Comparison of ENCODE assay signal across 8 mouse cellular contexts in genomic region chr4:148604541-148605165, GRCm38 (mm10). TPM values are rescaled to one million over a fixed set of nuclear protein-coding genes. Genes with fewer than 3 reads are reported as not detected.
DNase-seq lines count a peak whose midpoint lies in the region; ATAC-seq and TF ChIP-seq lines count a peak whose summit lies in the region.

No protein-coding gene starts in this region.

- H3K4me3 ChIP-seq in midbrain, embryonic 11.5 days (ENCODE audit: low read depth, low read length) = no peak overlapping the region
- H3K4me3 ChIP-seq in midbrain, embryonic 15.5 days = no peak overlapping the region
- H3K4me3 ChIP-seq in hindbrain, postnatal 0 days (ENCODE audit: low read length) = no peak overlapping the region
- no peak overlapping the region for H3K4me3 ChIP-seq in liver, embryonic 12.5 days

- no peak overlapping the region for H3K9ac ChIP-seq in midbrain, embryonic 11.5 days (ENCODE audit: low read length)
- H3K9ac ChIP-seq in midbrain, embryonic 15.5 days = no peak overlapping the region
- H3K9ac ChIP-seq in hindbrain, postnatal 0 days (replicated peaks; ENCODE audit: low read length) = no peak overlapping the region
- H3K9ac ChIP-seq in liver, embryonic 12.5 days = no peak overlapping the region

- H3K4me2 ChIP-seq in midbrain, embryonic 11.5 days = no peak overlapping the region
- no peak overlapping the region for H3K4me2 ChIP-seq in midbrain, embryonic 15.5 days
- H3K4me2 ChIP-seq in hindbrain, postnatal 0 days (ENCODE audit: low read depth, low read length) = no peak overlapping the region
- H3K4me2 ChIP-seq in liver, embryonic 12.5 days = no peak overlapping the region

- no peak for DNase-seq in midbrain, embryonic 11.5 days (ENCODE audit: low spot score, missing footprints)
- peak; percentile 55 for DNase-seq in T-cell, adult 2 months (ENCODE audit: low spot score)
- DNase-seq in embryo, embryonic 9.5 days (ENCODE audit: extremely low spot score) = peak; percentile 52
- DNase-seq in hindbrain, postnatal 0 days (ENCODE audit: low spot score) = peak; percentile 64
- peak; percentile 67 to 69 for DNase-seq in thymus, postnatal 36 days

- H3K27ac ChIP-seq in midbrain, embryonic 11.5 days (ENCODE audit: low read depth, low read length) = no peak overlapping the region
- H3K27ac ChIP-seq in midbrain, embryonic 15.5 days = no peak overlapping the region
- H3K27ac ChIP-seq in hindbrain, postnatal 0 days = no peak overlapping the region
- no peak overlapping the region for H3K27ac ChIP-seq in liver, embryonic 12.5 days

- peak; percentile 79 for TF ChIP-seq CTCF in hindbrain, postnatal 0 days (IDR thresholded peaks at IDR 0.05; ENCODE audit: low read depth)

- 90% methylated on average over 3 of the region's 3 CpGs for WGBS in midbrain, embryonic 11.5 days
- WGBS in midbrain, embryonic 15.5 days = 92% methylated on average over 3 of the region's 3 CpGs
- WGBS in hindbrain, postnatal 0 days = 88% methylated on average over 3 of the region's 3 CpGs
- 77% methylated on average over 3 of the region's 3 CpGs for WGBS in liver, embryonic 12.5 days (ENCODE audit: insufficient replicate concordance)

- no peaks in the 10 kb centered on the region for H3K9me3 ChIP-seq in midbrain, embryonic 11.5 days (ENCODE audit: control insufficient read depth, low read length)
- H3K9me3 ChIP-seq in midbrain, embryonic 15.5 days = no peaks in the 10 kb centered on the region
- no peaks in the 10 kb centered on the region for H3K9me3 ChIP-seq in hindbrain, postnatal 0 days (ENCODE audit: low read length)
- no peaks in the 10 kb centered on the region for H3K9me3 ChIP-seq in liver, embryonic 12.5 days (replicated peaks)

- H3K4me1 ChIP-seq in midbrain, embryonic 11.5 days (ENCODE audit: control insufficient read depth, insufficient read depth, low read length) = no peaks in the 10 kb centered on the region
- no peaks in the 10 kb centered on the region for H3K4me1 ChIP-seq in midbrain, embryonic 15.5 days
- H3K4me1 ChIP-seq in hindbrain, postnatal 0 days (ENCODE audit: insufficient read depth, low read length) = no peaks in the 10 kb centered on the region
- peaks cover 33% of the 10 kb centered on the region for H3K4me1 ChIP-seq in liver, embryonic 12.5 days

- no peaks in the 10 kb centered on the region for H3K36me3 ChIP-seq in midbrain, embryonic 11.5 days (ENCODE audit: control insufficient read depth, insufficient read depth, low read length)
- no peaks in the 10 kb centered on the region for H3K36me3 ChIP-seq in midbrain, embryonic 15.5 days (replicated peaks)
- H3K36me3 ChIP-seq in hindbrain, postnatal 0 days (ENCODE audit: insufficient read depth, low read length) = no peaks in the 10 kb centered on the region
- H3K36me3 ChIP-seq in liver, embryonic 12.5 days = no peaks in the 10 kb centered on the region

- ATAC-seq in midbrain, embryonic 11.5 days (ENCODE audit: low FRiP score) = peak; percentile 44; the same call in 1 of the 2 replicates
- ATAC-seq in midbrain, embryonic 15.5 days (replicated peaks) = no peak; the same call in 1 of the 2 replicates
- ATAC-seq in hindbrain, postnatal 0 days = peak; percentile 53
- ATAC-seq in liver, embryonic 12.5 days = peak; percentile 43; the same call in 1 of the 2 replicates
- ATAC-seq in neutrophil, adult 5-6 weeks (ENCODE audit: extremely low read depth, insufficient number of reproducible peaks, low FRiP score, poor library complexity, severe bottlenecking) = peak; percentile 55; the same call in 1 of the 2 replicates

- H3K27me3 ChIP-seq in midbrain, embryonic 11.5 days (ENCODE audit: control insufficient read depth, insufficient read depth, low read length) = no peaks in the 10 kb centered on the region
- no peaks in the 10 kb centered on the region for H3K27me3 ChIP-seq in midbrain, embryonic 15.5 days (replicated peaks)
- H3K27me3 ChIP-seq in hindbrain, postnatal 0 days (ENCODE audit: insufficient read depth, low read length) = no peaks in the 10 kb centered on the region
- no peaks in the 10 kb centered on the region for H3K27me3 ChIP-seq in liver, embryonic 12.5 days (replicated peaks)

RNA-seq across cellular contexts. Expression of gene Masp2, which starts 2.3 kb away (rescaled TPM):
- polyA plus RNA-seq in midbrain, embryonic 11.5 days (2014; fragmentation: Nextera tagmentation; extraction: Ambion mirVana) = 0.25 TPM in 1 of 2 replicates, not detected in the other
- polyA plus RNA-seq in midbrain, embryonic 15.5 days (2015; fragmentation: Nextera tagmentation; extraction: Ambion mirVana) = 0.74 and 0.80 TPM in 2 replicates
- 0.26 and 0.40 TPM in 2 replicates for total RNA-seq in hindbrain, postnatal 0 days (2014; rRNA removed)
- 0.49 TPM in 2 replicates for polyA plus RNA-seq in hindbrain, postnatal 0 days (2015; fragmentation: Nextera tagmentation; extraction: Ambion mirVana)
- 7.7 and 8.5 TPM in 2 replicates for polyA plus RNA-seq in liver, embryonic 12.5 days (2016; fragmentation: Nextera tagmentation; extraction: Ambion mirVana)
- total RNA-seq in neutrophil, adult 5-6 weeks (2017) = 0.37 and 0.70 TPM in 2 replicates

RNA-seq across cellular contexts. Expression of gene Srm, which starts 13.3 kb away (rescaled TPM):
- 146 and 163 TPM in 2 replicates for polyA plus RNA-seq in midbrain, embryonic 11.5 days (2014; fragmentation: Nextera tagmentation; extraction: Ambion mirVana)
- polyA plus RNA-seq in midbrain, embryonic 15.5 days (2015; fragmentation: Nextera tagmentation; extraction: Ambion mirVana) = 160 and 173 TPM in 2 replicates
- total RNA-seq in hindbrain, postnatal 0 days (2014; rRNA removed) = 77.6 and 83.0 TPM in 2 replicates
- polyA plus RNA-seq in hindbrain, postnatal 0 days (2015; fragmentation: Nextera tagmentation; extraction: Ambion mirVana) = 142 and 143 TPM in 2 replicates
- polyA plus RNA-seq in liver, embryonic 12.5 days (2016; fragmentation: Nextera tagmentation; extraction: Ambion mirVana) = 358 and 387 TPM in 2 replicates
- total RNA-seq in neutrophil, adult 5-6 weeks (2017) = 5.0 and 6.0 TPM in 2 replicates

RNA-seq across cellular contexts. Expression of gene Tardbp, which starts 22.2 kb away (rescaled TPM):
- polyA plus RNA-seq in midbrain, embryonic 11.5 days (2014; fragmentation: Nextera tagmentation; extraction: Ambion mirVana) = 216 and 221 TPM in 2 replicates
- 182 and 185 TPM in 2 replicates for polyA plus RNA-seq in midbrain, embryonic 15.5 days (2015; fragmentation: Nextera tagmentation; extraction: Ambion mirVana)
- 160 and 205 TPM in 2 replicates for total RNA-seq in hindbrain, postnatal 0 days (2014; rRNA removed)
- polyA plus RNA-seq in hindbrain, postnatal 0 days (2015; fragmentation: Nextera tagmentation; extraction: Ambion mirVana) = 116 and 121 TPM in 2 replicates
- 220 and 226 TPM in 2 replicates for polyA plus RNA-seq in liver, embryonic 12.5 days (2016; fragmentation: Nextera tagmentation; extraction: Ambion mirVana)
- 303 and 322 TPM in 2 replicates for total RNA-seq in neutrophil, adult 5-6 weeks (2017)

RNA-seq across cellular contexts. Expression of gene Gm572, which starts 38.5 kb away (rescaled TPM):
- not detected in 2 replicates for polyA plus RNA-seq in midbrain, embryonic 11.5 days (2014; fragmentation: Nextera tagmentation; extraction: Ambion mirVana)
- polyA plus RNA-seq in midbrain, embryonic 15.5 days (2015; fragmentation: Nextera tagmentation; extraction: Ambion mirVana) = not detected in 2 replicates
- total RNA-seq in hindbrain, postnatal 0 days (2014; rRNA removed) = not detected in 2 replicates
- polyA plus RNA-seq in hindbrain, postnatal 0 days (2015; fragmentation: Nextera tagmentation; extraction: Ambion mirVana) = not detected in 2 replicates
- not detected in 2 replicates for polyA plus RNA-seq in liver, embryonic 12.5 days (2016; fragmentation: Nextera tagmentation; extraction: Ambion mirVana)
- total RNA-seq in neutrophil, adult 5-6 weeks (2017) = 0.35 TPM in 1 of 2 replicates, not detected in the other

RNA-seq across cellular contexts. Expression of gene Exosc10, which starts 46.4 kb away (rescaled TPM):
- polyA plus RNA-seq in midbrain, embryonic 11.5 days (2014; fragmentation: Nextera tagmentation; extraction: Ambion mirVana) = 101 and 107 TPM in 2 replicates
- 94.7 and 99.4 TPM in 2 replicates for polyA plus RNA-seq in midbrain, embryonic 15.5 days (2015; fragmentation: Nextera tagmentation; extraction: Ambion mirVana)
- 69.5 and 72.0 TPM in 2 replicates for total RNA-seq in hindbrain, postnatal 0 days (2014; rRNA removed)
- 67.8 and 68.1 TPM in 2 replicates for polyA plus RNA-seq in hindbrain, postnatal 0 days (2015; fragmentation: Nextera tagmentation; extraction: Ambion mirVana)
- 64.2 and 65.9 TPM in 2 replicates for polyA plus RNA-seq in liver, embryonic 12.5 days (2016; fragmentation: Nextera tagmentation; extraction: Ambion mirVana)
- total RNA-seq in neutrophil, adult 5-6 weeks (2017) = 61.1 and 65.9 TPM in 2 replicates
